Comparison of ENCODE assay signal across 16 mouse cellular contexts in the genomic region with DNA sequence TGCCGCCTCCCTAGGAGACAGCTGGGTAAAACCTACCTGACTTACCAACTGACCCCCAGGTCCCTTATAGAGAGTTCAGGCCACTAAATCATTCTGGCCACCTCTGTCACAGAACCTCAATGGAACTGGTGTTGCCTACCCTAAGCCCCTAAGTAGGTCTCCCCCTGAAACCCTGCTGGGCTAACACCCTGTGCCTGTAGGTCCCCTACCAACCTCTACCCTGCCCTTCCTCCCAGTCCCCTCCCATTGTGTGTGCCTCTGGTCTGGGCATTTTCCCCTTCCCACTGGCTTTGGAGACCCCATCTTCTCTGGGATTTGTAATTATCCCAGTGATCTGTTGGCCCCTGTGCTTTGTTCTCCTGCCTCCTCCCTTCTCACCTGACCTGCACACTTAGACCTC. TPM values are rescaled to one million over a fixed set of nuclear protein-coding genes. Genes with fewer than 3 reads are reported as not detected.
DNase-seq lines count a peak whose midpoint lies in the region; ATAC-seq lines count a peak whose summit lies in the region.
"Had no signal": no experiment of that assay in that cellular context is flagged by ENCODE, and none has a peak within 500 bp of the region (broad histone marks: within the 10 kb centered on the region; RNA-seq: fewer than 3 reads in every experiment).

No protein-coding gene starts in this region.

- no peak overlapping the region for H3K4me2 ChIP-seq in forebrain, embryonic 16.5 days (ENCODE audit: low read length)
- H3K4me2 ChIP-seq in neural tube, embryonic 14.5 days (ENCODE audit: low read depth, low read length), result no peak overlapping the region
- H3K4me2 ChIP-seq: liver, embryonic 13.5 days had no signal

- H3K36me3 ChIP-seq in forebrain, embryonic 16.5 days (ENCODE audit: control insufficient read depth, insufficient read depth), result no peaks in the 10 kb centered on the region
- H3K36me3 ChIP-seq in limb, embryonic 10.5 days, result no peaks in the 10 kb centered on the region
- no peaks in the 10 kb centered on the region for H3K36me3 ChIP-seq in neural tube, embryonic 14.5 days (ENCODE audit: control insufficient read depth, insufficient read depth, low read length)
- H3K36me3 ChIP-seq: liver, embryonic 13.5 days had no signal

- H3K4me1 ChIP-seq in forebrain, embryonic 16.5 days (replicated peaks; ENCODE audit: control insufficient read depth, insufficient read depth, low read length), result peaks cover 12% of the 10 kb centered on the region
- peaks cover 19% of the 10 kb centered on the region for H3K4me1 ChIP-seq in limb, embryonic 10.5 days
- peaks cover 7% of the 10 kb centered on the region; the same call in 1 of the 2 replicates for H3K4me1 ChIP-seq in neural tube, embryonic 14.5 days (ENCODE audit: control insufficient read depth, insufficient read depth, low read length)

- 0 out of 2 replicates have a peak, but pooled peaks cover 2% of the 10 kb centered on the region for H3K9me3 ChIP-seq in forebrain, embryonic 16.5 days (ENCODE audit: control insufficient read depth, low read length)
- H3K9me3 ChIP-seq in limb, embryonic 10.5 days (replicated peaks), result peaks cover 7% of the 10 kb centered on the region; the same call in 1 of the 2 replicates
- H3K9me3 ChIP-seq in neural tube, embryonic 14.5 days (ENCODE audit: control insufficient read depth, low read length), result no peaks in the 10 kb centered on the region
- H3K9me3 ChIP-seq: liver, embryonic 13.5 days had no signal

- no peak overlapping the region for H3K4me3 ChIP-seq in forebrain, embryonic 16.5 days (replicated peaks; ENCODE audit: low read length)
- no peak overlapping the region for H3K4me3 ChIP-seq in limb, embryonic 10.5 days
- H3K4me3 ChIP-seq in neural tube, embryonic 14.5 days (ENCODE audit: low read depth, low read length), result no peak overlapping the region
- H3K4me3 ChIP-seq: liver, embryonic 13.5 days had no signal

- intact Hi-C loops in heart, postnatal 36 days (cut with DNase I), result no loop called here

- H3K9ac ChIP-seq in forebrain, embryonic 16.5 days (replicated peaks; ENCODE audit: low read depth, low read length), result no peak overlapping the region
- no peak overlapping the region for H3K9ac ChIP-seq in neural tube, embryonic 14.5 days (replicated peaks; ENCODE audit: low read depth, low read length)
- H3K9ac ChIP-seq: liver, embryonic 13.5 days had no signal

- peak; percentile 21 for DNase-seq in heart, adult 11 months
- DNase-seq in heart, postnatal 36 days, result no peak
- no peak for DNase-seq in limb, embryonic 10.5 days (ENCODE audit: low spot score)
- DNase-seq in lung, postnatal 36 days, result no peak
- DNase-seq in adrenal gland, adult 8-10 months, result no peak
- no peak for DNase-seq in c-Kit-positive CD71-positive TER-119-positive erythroid progenitor cells, embryonic 14.5 days (ENCODE audit: low spot score)
- DNase-seq: adrenal gland, postnatal 10 days; cerebellum, postnatal 36 days; kidney, postnatal 10 days; left cerebral cortex, postnatal 4 days; liver, embryonic 13.5 days; lung, postnatal 10 days; thymus, postnatal 14 days had no signal

- no peaks in the 10 kb centered on the region for H3K27me3 ChIP-seq in forebrain, embryonic 16.5 days (replicated peaks; ENCODE audit: control insufficient read depth, insufficient read depth, low read length)
- peaks cover 52% of the 10 kb centered on the region; the same call in 1 of the 2 replicates for H3K27me3 ChIP-seq in limb, embryonic 10.5 days (ENCODE audit: low read depth, poor library complexity, severe bottlenecking)
- H3K27me3 ChIP-seq in neural tube, embryonic 14.5 days (ENCODE audit: control insufficient read depth, insufficient read depth, low read length), result no peaks in the 10 kb centered on the region
- H3K27me3 ChIP-seq: liver, embryonic 13.5 days had no signal

- WGBS in forebrain, embryonic 16.5 days, result 65% methylated on average over 1 of the region's 1 CpGs
- WGBS in limb, embryonic 10.5 days, result 76% methylated on average over 1 of the region's 1 CpGs
- WGBS in neural tube, embryonic 14.5 days, result 59% methylated on average over 1 of the region's 1 CpGs

- H3K27ac ChIP-seq in forebrain, embryonic 16.5 days (ENCODE audit: low read length), result peak overlapping the region; percentile 20; the same call in 1 of the 2 replicates
- peak overlapping the region; percentile 21; the same call in 1 of the 2 replicates for H3K27ac ChIP-seq in limb, embryonic 10.5 days
- H3K27ac ChIP-seq in neural tube, embryonic 14.5 days (ENCODE audit: low read depth, low read length), result no peak overlapping the region
- H3K27ac ChIP-seq: liver, embryonic 13.5 days had no signal

- ATAC-seq in forebrain, embryonic 16.5 days, result peak; percentile 19; the same call in 1 of the 2 replicates
- ATAC-seq in neural tube, embryonic 14.5 days (ENCODE audit: low read depth), result peak; percentile 70

RNA-seq across cellular contexts. Expression of a gene that starts 10.9 kb away (rescaled TPM):
- under 1 TPM; 0.44 to 0.49 TPM for total RNA-seq in heart, postnatal 36 days (2021)
- polyA plus RNA-seq in forebrain, embryonic 16.5 days (2015; fragmentation: Nextera tagmentation; extraction: Ambion mirVana), result 0.36 and 0.56 TPM in 2 replicates
- polyA plus RNA-seq in limb, embryonic 10.5 days (2016; fragmentation: Nextera tagmentation; extraction: Ambion mirVana), result 0.08 and 0.15 TPM in 2 replicates
- polyA plus RNA-seq in neural tube, embryonic 14.5 days (2014; fragmentation: Nextera tagmentation; extraction: Ambion mirVana), result 0.73 and 1.3 TPM in 2 replicates
- under 1 TPM in 3 of 4 experiments, not detected in 1; 0.23 to 0.42 (median 0.38) TPM for total RNA-seq in adrenal gland, adult 8-10 months (2022)
- polyA plus RNA-seq: intestine, embryonic 14.5 days; liver, embryonic 13.5 days had no signal

RNA-seq across cellular contexts. Expression of a gene that starts 26.8 kb away (rescaled TPM):
- 100 to 1,000 TPM; 846 to 857 TPM for total RNA-seq in heart, postnatal 36 days (2021)
- polyA plus RNA-seq in forebrain, embryonic 16.5 days (2015; fragmentation: Nextera tagmentation; extraction: Ambion mirVana), result 125 and 128 TPM in 2 replicates
- 151 and 163 TPM in 2 replicates for polyA plus RNA-seq in limb, embryonic 10.5 days (2016; fragmentation: Nextera tagmentation; extraction: Ambion mirVana)
- polyA plus RNA-seq in neural tube, embryonic 14.5 days (2014; fragmentation: Nextera tagmentation; extraction: Ambion mirVana), result 155 and 167 TPM in 2 replicates
- total RNA-seq in adrenal gland, adult 8-10 months (2022), result 100 to 1,000 TPM; 185 to 263 (median 226) TPM

RNA-seq across cellular contexts. Expression of a gene that starts 26.8 kb away (rescaled TPM):
- total RNA-seq in heart, postnatal 36 days (2021), result 100 to 1,000 TPM; 413 to 418 TPM
- 423 and 472 TPM in 2 replicates for polyA plus RNA-seq in forebrain, embryonic 16.5 days (2015; fragmentation: Nextera tagmentation; extraction: Ambion mirVana)
- polyA plus RNA-seq in limb, embryonic 10.5 days (2016; fragmentation: Nextera tagmentation; extraction: Ambion mirVana), result 676 and 742 TPM in 2 replicates
- polyA plus RNA-seq in neural tube, embryonic 14.5 days (2014; fragmentation: Nextera tagmentation; extraction: Ambion mirVana), result 495 and 539 TPM in 2 replicates
- total RNA-seq in adrenal gland, adult 8-10 months (2022), result 100 to 1,000 TPM; 529 to 647 (median 593) TPM
